Mouse (Mus musculus) layer of hippocampus, adult 8-10 months (tissue): ENCODE results near the gene Cnga2. TPM values are rescaled to one million over a fixed set of nuclear protein-coding genes. Genes with fewer than 3 reads are reported as not detected.

ENCODE experiments used
- DNase-seq, 2 experiments: peaks; one replicate each; pipeline ENCODE4 v3.0.0; 2022; ENCODE audit warnings: low spot score in 2 of 2
- total RNA-seq, 4 experiments: library from RNA; stranded (reverse); gene quantifications; 2 replicates each; pipeline ENCODE4 v1.2.4; 2022

Gene Cnga2
- total RNA-seq, 4 experiments from 2014 or later = 0.11 to 0.57 TPM; not detected in 2

GRCm38 (mm10) chrX:72047918-72048317 lies 56.3 kb downstream of the Cnga2 start:
- no peak for DNase-seq

Other genes starting within 250 kb of the Cnga2 start
- gene Vma21, start 175.9 kb upstream of the Cnga2 start, total RNA-seq = 10 to 100 TPM; 35.1 to 40.5 (median 37.9) TPM
- under 1 TPM; 0.39 to 0.85 (median 0.63) TPM for gene Gm1141, start 70.8 kb upstream of the Cnga2 start, total RNA-seq
- 10 to 100 TPM; 15.8 to 24.7 (median 19.0) TPM for gene Prrg3, start 29.2 kb upstream of the Cnga2 start, total RNA-seq
- gene Fate1, start 18.9 kb upstream of the Cnga2 start, total RNA-seq = under 1 TPM in 1 of 4 experiments, not detected in 3; 0.41 TPM
- gene Magea4, start 230.2 kb downstream of the Cnga2 start, total RNA-seq = not detected